Mouse (Mus musculus) midbrain, postnatal 0 days (tissue): Measurements from ENCODE around the gene Rnf123. TPM values are rescaled to one million over a fixed set of nuclear protein-coding genes. Genes with fewer than 3 reads are reported as not detected.

ENCODE experiments used
- ATAC-seq: fragments of 200-750 bp; cut with Nextera tagmentation; 2 replicates; pipeline ENCODE4 v1.8.0; 2017; ENCODE audit warnings: moderate number of reproducible peaks, mild to moderate bottlenecking, moderate TSS enrichment, moderate library complexity; ENCODE audit not compliant: low FRiP score
- DNase-seq: peaks from one replicate; pipeline ENCODE4 v3.0.0-alpha.2; 2015; ENCODE audit warnings: low spot score
- H3K27ac ChIP-seq: fragments of 300-500 bp; sonication (generic); 2 replicates; pipeline ENCODE4 v1.5.1; 2014; ENCODE audit warnings: low read depth, mild to moderate bottlenecking, low read length, mixed read lengths
- H3K27me3 ChIP-seq: fragments of 300-500 bp; sonication (generic); 2 replicates; pipeline ENCODE4 v1.6.1; 2014; ENCODE audit warnings: low read length, control low read depth, mixed read lengths; ENCODE audit not compliant: insufficient read depth
- H3K36me3 ChIP-seq: fragments of 300-500 bp; sonication (generic); 2 replicates; pipeline ENCODE4 v1.6.1; 2014; ENCODE audit warnings: low read length, control low read depth, mixed read lengths; ENCODE audit not compliant: insufficient read depth
- H3K4me1 ChIP-seq: fragments of 300-500 bp; sonication (generic); 2 replicates; pipeline ENCODE4 v1.6.1; 2014; ENCODE audit warnings: mild to moderate bottlenecking, control low read depth, antibody characterized with exemption, low read length, mixed read lengths; ENCODE audit not compliant: insufficient read depth
- H3K4me2 ChIP-seq: fragments of 300-500 bp; sonication (generic); 2 replicates; pipeline ENCODE4 v1.6.1; 2014; ENCODE audit warnings: low read depth, mild to moderate bottlenecking, low read length, mixed read lengths; ENCODE audit not compliant: poor library complexity, severe bottlenecking
- H3K4me3 ChIP-seq: fragments of 300-500 bp; sonication (generic); 2 replicates; pipeline ENCODE4 v1.5.1; 2014; ENCODE audit warnings: low read depth, mild to moderate bottlenecking, low read length, moderate library complexity
- H3K9ac ChIP-seq: fragments of 300-500 bp; sonication (generic); replicated peaks from 2 replicates; pipeline ENCODE4 v1.6.1; 2014; ENCODE audit warnings: mild to moderate bottlenecking, low read length, moderate library complexity, mixed read lengths; ENCODE audit not compliant: poor library complexity, severe bottlenecking
- H3K9me3 ChIP-seq: fragments of 300-500 bp; sonication (generic); 2 replicates; pipeline ENCODE4 v1.6.1; 2016; ENCODE audit warnings: low read length, control low read depth
- CTCF ChIP-seq: IDR thresholded peaks from 2 replicates; pipeline ENCODE4 v1.5.1; 2016; ENCODE audit warnings: antibody characterized with exemption, mild to moderate bottlenecking
- WGBS: fragments of 180-500 bp; shearing (Covaris S2); extraction: QIAGEN DNeasy Blood & Tissue Kit; methylation state at CpG from one replicate; pipeline ENCODE4 v1.1.7; 2014; 5-methylcytosine and 5-hydroxymethylcytosine counted together
- polyA plus RNA-seq: library from polyadenylated mRNA; unstranded; fragments of >200 nt; fragmentation: Nextera tagmentation; extraction: Ambion mirVana; gene quantifications from 2 replicates; pipeline ENCODE4 v1.2.1, GENCODE M21; 2015
- total RNA-seq: library from RNA; depleted of rRNA; stranded (reverse); fragments of >200 nt; gene quantifications from 2 replicates; pipeline ENCODE4 v1.2.3, GENCODE M21; 2014

The Rnf123 gene
- total and polyA plus RNA-seq, 2 experiments from 2014 or later: 44.1 to 46.3 TPM

- DNase-seq: no peak
- no peak for ATAC-seq
- TF ChIP-seq CTCF: no peak
- peaks cover 47% of the 10 kb centered on the region for H3K36me3 ChIP-seq
- no peaks in the 10 kb centered on the region for H3K9me3 ChIP-seq
- H3K9ac ChIP-seq: no peak overlapping the region
- H3K4me2 ChIP-seq: no peak overlapping the region
- H3K4me1 ChIP-seq: no peaks in the 10 kb centered on the region
- no peak overlapping the region for H3K27ac ChIP-seq
- WGBS: 46% methylated on average over 4 of the region's 4 CpGs
- H3K27me3 ChIP-seq: no peaks in the 10 kb centered on the region
- H3K4me3 ChIP-seq: no peak overlapping the region
Measured at GRCm38 (mm10) chr9:108117143-108117542, 34.0 kb upstream of the Rnf123 start.

DNA sequence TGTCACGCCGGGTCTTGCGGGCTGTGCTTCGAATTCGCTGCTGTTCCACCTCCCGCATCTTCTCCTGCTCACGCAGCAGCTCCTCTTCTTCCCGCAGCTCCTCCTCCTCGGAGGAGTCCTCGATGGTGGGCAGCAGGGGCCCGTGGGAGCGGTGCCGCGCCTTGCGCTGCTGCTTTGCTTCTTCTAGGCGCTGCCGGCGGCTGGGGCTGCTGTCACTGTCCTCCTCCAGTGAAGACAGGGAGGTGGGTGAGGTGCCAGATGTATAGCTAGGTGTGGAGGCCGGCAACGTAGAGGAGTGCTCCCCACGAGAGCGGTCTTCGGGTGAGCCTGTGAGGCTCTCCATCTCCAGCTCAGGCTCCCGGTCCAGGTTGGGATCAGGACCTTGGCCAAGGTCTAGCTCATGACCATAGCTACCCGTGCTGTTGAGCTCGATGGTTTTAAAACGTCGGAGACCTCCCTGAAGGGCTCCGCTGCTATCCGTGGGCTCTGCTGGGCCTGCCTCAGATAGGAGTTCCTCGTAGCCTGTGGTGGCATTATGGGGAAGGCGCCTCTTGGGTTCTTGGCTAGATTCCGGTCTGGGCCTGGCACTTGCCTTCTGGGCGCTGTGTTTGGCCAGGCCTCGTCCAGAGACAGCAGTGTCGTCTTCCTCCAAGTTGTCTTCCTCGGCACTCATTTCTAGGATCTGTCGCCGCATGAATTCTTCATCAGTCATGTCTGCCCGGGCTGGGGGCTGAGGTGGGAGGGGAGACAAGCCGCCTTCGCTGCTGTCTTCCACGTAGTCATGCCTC lies 32.3 kb upstream of the Rnf123 start:
- Histone ChIP-seq H3K36me3 (peaks cover 62% of the 10 kb centered on the region), H3K9me3 (no peaks in the 10 kb centered on the region), H3K27me3 (no peaks in the 10 kb centered on the region), H3K4me3 (no peak overlapping the region), H3K4me2 (no peak overlapping the region), H3K9ac (no peak overlapping the region), H3K4me1 (0 out of 2 replicates have a peak, but pooled peaks cover 3% of the 10 kb centered on the region), H3K27ac (no peak overlapping the region)
- no peak for TF ChIP-seq CTCF
- ATAC-seq: no peak
- no peak for DNase-seq
- 75% methylated on average over 43 of the region's 43 CpGs for WGBS

DNA sequence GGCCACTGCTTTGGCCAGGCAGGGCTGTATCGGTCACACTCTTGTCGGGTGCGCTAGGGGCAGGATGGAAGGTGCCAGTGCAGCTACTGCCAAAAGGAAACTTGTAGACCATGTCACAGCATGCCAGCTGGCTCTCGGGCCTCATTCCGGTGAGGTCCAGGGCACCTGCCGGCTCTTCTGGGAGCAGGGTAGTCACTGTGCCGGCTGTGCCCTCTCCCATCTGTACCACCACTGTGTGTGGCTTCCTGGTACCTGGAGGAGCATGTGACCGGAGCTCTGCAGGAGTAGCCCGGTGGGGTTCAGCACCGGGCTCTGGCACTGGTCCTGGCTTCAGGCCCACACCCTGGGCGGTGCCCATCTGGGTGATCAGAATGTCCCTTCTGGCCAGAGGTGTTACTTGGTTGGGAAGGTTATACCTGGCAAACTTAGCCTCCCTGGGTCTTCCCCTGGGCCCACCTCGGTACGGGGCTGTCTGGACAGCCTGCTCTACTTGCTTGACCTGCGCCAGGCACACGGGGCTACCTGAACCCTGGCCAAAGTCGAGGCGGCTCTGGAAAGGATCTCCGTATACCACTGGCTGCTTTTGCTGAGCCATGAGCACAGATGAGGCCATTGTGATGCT lies 29.7 kb upstream of the Rnf123 start:
- Histone ChIP-seq H3K9me3 (no peaks in the 10 kb centered on the region), H3K4me2 (no peak overlapping the region), H3K27ac (no peak overlapping the region), H3K27me3 (no peaks in the 10 kb centered on the region), H3K4me3 (no peak overlapping the region), H3K36me3 (peaks cover 76% of the 10 kb centered on the region), H3K4me1 (0 out of 2 replicates have a peak, but pooled peaks cover 3% of the 10 kb centered on the region), H3K9ac (no peak overlapping the region)
- no peak for TF ChIP-seq CTCF
- ATAC-seq (no peak), DNase-seq (no peak)
- 95% methylated on average over 18 of the region's 18 CpGs for WGBS

DNA sequence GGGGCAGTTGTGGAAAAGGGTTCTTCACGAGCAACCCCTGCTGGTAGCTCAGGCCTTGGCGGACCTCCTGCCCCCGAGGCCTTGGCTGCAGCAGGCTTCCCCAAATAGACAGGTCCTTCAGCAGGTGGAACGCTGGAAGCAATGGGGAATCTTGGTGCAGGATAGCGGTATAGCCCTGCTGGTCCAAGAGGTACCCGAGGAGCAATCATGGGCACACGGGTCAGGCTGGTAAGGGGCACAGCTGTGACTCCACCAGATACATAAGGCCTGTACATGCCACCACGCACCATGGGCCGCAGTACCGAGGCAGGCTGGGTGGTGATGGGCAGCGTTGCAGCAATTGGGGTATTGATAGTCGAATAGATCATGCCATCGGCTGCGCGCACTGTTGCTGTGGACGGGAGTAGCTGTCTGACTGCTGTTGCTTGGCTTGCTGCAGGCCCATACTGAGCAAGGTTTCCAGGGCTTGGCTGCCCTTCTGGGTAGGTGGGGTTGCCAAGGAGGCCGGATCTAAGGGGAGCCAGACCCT lies 28.5 kb upstream of the Rnf123 start:
- ATAC-seq (no peak), DNase-seq (no peak)
- Histone ChIP-seq H3K9me3 (no peaks in the 10 kb centered on the region), H3K4me1 (0 out of 2 replicates have a peak, but pooled peaks cover 3% of the 10 kb centered on the region), H3K36me3 (peaks cover 81% of the 10 kb centered on the region), H3K27me3 (no peaks in the 10 kb centered on the region), H3K4me3 (no peak overlapping the region), H3K4me2 (peak overlapping the region; percentile 16; the same call in 1 of the 2 replicates), H3K27ac (peak overlapping the region; percentile 26; the same call in 1 of the 2 replicates), H3K9ac (0 out of 2 replicates have a peak overlapping the region, but pooled peaks have one; percentile 33)
- WGBS: 77% methylated on average over 17 of the region's 17 CpGs
- no peak for TF ChIP-seq CTCF

- H3K9ac ChIP-seq: 0 out of 2 replicates have a peak overlapping the region, but pooled peaks have one; percentile 33
- no peak overlapping the region for H3K4me3 ChIP-seq
- H3K4me1 ChIP-seq: 0 out of 2 replicates have a peak, but pooled peaks cover 3% of the 10 kb centered on the region
- TF ChIP-seq CTCF: no peak
- peak overlapping the region; percentile 16; the same call in 1 of the 2 replicates for H3K4me2 ChIP-seq
- ATAC-seq (no peak), DNase-seq (peak; percentile 53)
- H3K36me3 ChIP-seq: peaks cover 80% of the 10 kb centered on the region
- H3K9me3 ChIP-seq: no peaks in the 10 kb centered on the region
- H3K27me3 ChIP-seq: no peaks in the 10 kb centered on the region
- H3K27ac ChIP-seq: peak overlapping the region; percentile 43; the same call in 1 of the 2 replicates
- 17% methylated on average over 22 of the region's 22 CpGs for WGBS
Measured at GRCm38 (mm10) chr9:108111101-108111592, 28.0 kb upstream of the Rnf123 start.
